Mouse (Mus musculus): ENCODE measurements around the gene Nsf. TPM values are rescaled to one million over a fixed set of nuclear protein-coding genes. Genes with fewer than 3 reads are reported as not detected.

Nsf gene
- total RNA-seq, 2 experiments from 2014 or later: 889 to 958 TPM

GRCm38 (mm10) chr11:103807966-103808365 lies 145.9 kb downstream of the Nsf start:
- DNase-seq (ENCODE audit: low spot score in 2 of 2): no peak
- intact Hi-C loops (cut with DNase I): no loop called here

GRCm38 (mm10) chr11:103804804-103805203 lies 149.1 kb downstream of the Nsf start:
- DNase-seq (ENCODE audit: low spot score in 2 of 2): no peak
- intact Hi-C loops (cut with DNase I): no loop called here

GRCm38 (mm10) chr11:103804126-103804525 lies 149.7 kb downstream of the Nsf start:
- no peak for DNase-seq (ENCODE audit: low spot score in 2 of 2)
- intact Hi-C loops (cut with DNase I): no loop called here

GRCm38 (mm10) chr11:103801128-103801527 lies 152.7 kb downstream of the Nsf start:
- intact Hi-C loops (cut with DNase I): no loop called here
- DNase-seq (ENCODE audit: low spot score in 2 of 2): no peak

GRCm38 (mm10) chr11:103789951-103790350 lies 163.9 kb downstream of the Nsf start:
- peak in 1 of 2 experiments; percentile 23 for DNase-seq (ENCODE audit: low spot score in 2 of 2)
- intact Hi-C loops (cut with DNase I): no loop called here

GRCm38 (mm10) chr11:103780152-103780551 lies 173.7 kb downstream of the Nsf start:
- intact Hi-C loops (cut with DNase I): no loop called here
- DNase-seq (ENCODE audit: low spot score in 2 of 2): peak in 1 of 2 experiments; percentile 42

GRCm38 (mm10) chr11:103774228-103774530 lies 179.7 kb downstream of the Nsf start:
- intact Hi-C loops (cut with DNase I): no loop called here
- no peak for DNase-seq (ENCODE audit: low spot score in 2 of 2)

GRCm38 (mm10) chr11:103773387-103774227 lies 180.2 kb downstream of the Nsf start, which contains the start of gene Wnt3:
Gene Wnt3 (plus strand): TSS chr11:103774150.
- DNase-seq (ENCODE audit: low spot score in 2 of 2): no peak

GRCm38 (mm10) chr11:103772505-103773386 lies 181.1 kb downstream of the Nsf start:
- intact Hi-C loops (cut with DNase I): no loop called here
- DNase-seq (ENCODE audit: low spot score in 2 of 2): no peak

More at GRCm38 (mm10) chr11:103773387-103774227, 180.2 kb downstream of the Nsf start, which contains the start of gene Wnt3:
- intact Hi-C loops (cut with DNase I): no loop called here

Other genes starting within 250 kb of the Nsf start
- under 1 TPM; 0.07 to 0.30 TPM for gene Wnt9b, start 204.2 kb downstream of the Nsf start, total RNA-seq (2021)
- gene Wnt3, start 179.9 kb downstream of the Nsf start, total RNA-seq (2021): 1 to 10 TPM in 1 of 2 experiments, under 1 TPM in 1; 0.92 to 1.4 TPM
- 10 to 100 TPM; 48.9 to 56.4 TPM for gene Arf2, start 12.7 kb upstream of the Nsf start, total RNA-seq (2021)
- gene Crhr1, start 178.8 kb upstream of the Nsf start, total RNA-seq (2021): 10 to 100 TPM; 31.5 to 32.7 TPM
- not detected for gene Sppl2c, start 232.3 kb upstream of the Nsf start, total RNA-seq (2021)

All from left cerebral cortex, postnatal 25 days (tissue).